Mouse (Mus musculus) retina, embryonic 14.5 days (tissue): ENCODE measurements around the gene Ccdc183.

Source experiments
- DNase-seq: peaks from one replicate; pipeline ENCODE4 v3.0.0-alpha.2; 2015; ENCODE audit warnings: low spot score

Gene Ccdc183

DNA sequence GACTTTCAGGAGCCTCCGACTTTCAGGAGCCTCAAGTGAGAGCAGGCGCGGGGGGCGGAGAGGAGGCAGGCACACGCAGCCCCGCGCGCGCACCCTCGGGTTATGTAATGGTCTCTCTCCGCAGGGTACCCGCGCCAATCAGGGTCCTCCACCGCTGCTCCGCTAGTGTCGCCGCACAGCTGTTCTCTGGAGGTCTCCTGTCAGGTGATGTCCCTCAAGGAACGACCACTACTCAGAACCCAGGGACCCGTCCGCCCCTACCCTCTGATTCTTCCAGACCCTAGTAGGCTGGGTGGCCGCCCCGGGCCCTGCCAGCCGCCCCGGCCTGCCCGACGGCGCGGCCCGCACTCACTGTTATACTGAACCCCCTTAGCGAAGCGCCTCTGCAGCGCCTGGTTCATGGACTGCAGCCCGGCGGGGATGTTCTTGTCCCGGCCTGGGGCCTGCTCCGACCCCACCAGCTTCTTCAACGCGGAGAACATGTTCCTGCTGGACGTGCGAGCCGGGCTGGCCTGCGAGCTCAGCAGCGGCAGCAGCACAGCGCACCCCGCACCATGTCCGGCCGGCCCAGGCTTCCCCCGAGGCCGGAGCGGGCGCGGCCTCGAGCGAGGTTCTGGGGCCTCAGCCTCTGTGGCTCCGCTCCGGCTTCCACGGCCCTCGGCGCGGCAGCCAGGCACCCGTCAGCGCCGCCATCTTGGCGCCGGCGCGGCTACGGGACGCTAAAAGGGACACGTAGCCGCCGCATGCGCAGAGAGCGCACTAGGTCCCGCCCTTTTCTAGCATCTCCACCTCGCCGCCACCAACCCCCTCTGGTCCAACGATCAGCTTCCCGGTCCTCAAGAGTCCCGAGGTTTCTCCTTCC lies 9.5 kb downstream of the Ccdc183 start, which contains the start of gene Rabl6:
Gene Rabl6 (minus strand): TSS at position 761 of the 862 bp plus-strand sequence.
- DNase-seq, result peak; percentile 94

DNA sequence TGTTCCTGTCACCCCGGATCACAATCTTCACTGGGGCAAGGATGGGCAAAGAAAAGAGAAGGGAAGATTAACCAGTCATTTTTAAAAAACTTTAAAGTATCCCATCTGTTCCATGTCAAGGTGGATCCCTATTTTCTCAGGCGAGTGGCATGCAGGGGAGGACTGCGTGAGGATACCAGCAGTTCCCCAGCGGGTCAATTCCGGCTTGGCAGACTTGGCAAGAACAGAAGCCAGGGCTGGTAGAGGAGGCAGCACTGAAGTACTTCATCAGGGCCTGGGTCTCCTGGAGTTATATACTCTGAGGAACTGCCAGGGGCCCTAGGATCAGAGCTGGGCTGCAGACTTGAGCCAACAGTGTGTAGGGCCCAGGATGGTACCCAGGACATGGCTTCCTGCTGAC lies 15.0 kb downstream of the Ccdc183 start:
- DNase-seq, result no peak

DNA sequence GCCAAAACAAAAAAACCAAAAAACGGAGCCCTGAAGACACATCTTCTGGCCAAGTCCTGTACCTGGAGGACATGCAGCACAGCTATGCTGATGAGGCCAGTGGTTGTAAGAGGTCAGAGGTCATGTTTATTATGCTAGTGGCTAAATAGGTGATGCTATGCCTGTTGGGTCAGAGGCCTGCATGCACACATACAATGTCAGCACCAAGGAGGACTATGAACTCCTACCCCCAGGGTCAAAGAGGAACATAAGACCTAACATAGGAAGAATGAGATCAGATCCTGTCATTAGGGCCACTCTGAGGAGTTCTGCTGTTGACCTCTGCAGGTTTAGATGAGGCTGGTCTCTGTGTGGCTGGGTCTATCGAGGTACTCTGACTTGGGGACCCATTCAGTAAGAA lies 17.4 kb downstream of the Ccdc183 start:
- DNase-seq, result no peak

GRCm38 (mm10) chr2:25598749-25599148 lies 18.7 kb downstream of the Ccdc183 start:
- DNase-seq, result no peak

- DNase-seq, result no peak
These were observed 20.5 kb downstream of the Ccdc183 start for GRCm38 (mm10) chr2:25596765-25597510.

DNA sequence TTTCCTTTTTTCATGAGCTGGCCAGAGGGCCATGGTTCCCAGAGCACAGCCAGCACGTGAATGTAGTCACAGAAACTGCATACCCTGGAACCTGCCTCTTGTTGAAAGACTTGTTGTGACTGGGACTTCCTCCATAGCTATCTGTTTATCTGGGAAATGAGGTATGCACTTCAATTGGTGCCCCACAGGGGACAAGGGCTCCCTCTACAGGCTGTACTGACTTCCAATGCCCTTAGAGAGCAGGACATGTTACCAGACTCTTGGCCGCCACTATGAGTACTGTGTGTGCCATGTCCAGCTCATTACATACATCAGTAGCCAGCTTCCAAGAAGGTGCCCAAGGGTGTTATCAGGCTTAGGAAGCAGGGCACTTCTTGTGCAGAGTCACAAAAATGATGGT lies 25.6 kb downstream of the Ccdc183 start:
- peak; percentile 31 for DNase-seq

DNA sequence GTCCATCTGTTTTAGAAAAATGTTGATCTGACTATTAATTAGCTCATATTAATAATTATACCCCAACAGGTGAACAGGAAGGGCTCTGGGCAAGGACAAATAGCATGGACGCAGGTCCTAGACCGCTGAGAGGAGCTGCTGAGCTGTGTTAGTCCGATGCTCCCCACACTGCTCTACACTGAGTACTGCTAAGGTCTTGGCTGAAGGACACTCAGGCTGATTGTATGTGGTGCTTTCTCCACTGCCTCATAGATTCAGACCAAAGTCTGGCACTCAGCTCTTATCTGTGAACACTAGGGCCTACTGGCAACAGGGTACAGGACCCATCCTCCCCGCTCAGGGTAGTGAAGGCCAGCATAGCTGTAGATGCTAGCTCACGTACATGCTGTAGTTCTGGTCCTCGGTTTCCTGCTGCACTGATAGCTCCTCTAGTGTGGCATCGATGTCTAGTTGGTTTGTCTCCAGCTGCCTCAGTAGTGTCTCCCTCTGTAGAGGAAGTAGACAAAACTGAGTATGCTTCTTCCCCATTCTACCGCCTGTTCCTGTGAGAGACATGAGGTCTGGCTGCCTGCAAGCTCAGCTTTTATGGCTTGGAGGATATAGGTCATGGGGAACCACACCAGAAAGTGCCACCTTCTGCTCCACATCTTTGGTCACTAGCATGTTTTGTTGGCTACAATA lies 29.1 kb downstream of the Ccdc183 start:
- no peak for DNase-seq

DNA sequence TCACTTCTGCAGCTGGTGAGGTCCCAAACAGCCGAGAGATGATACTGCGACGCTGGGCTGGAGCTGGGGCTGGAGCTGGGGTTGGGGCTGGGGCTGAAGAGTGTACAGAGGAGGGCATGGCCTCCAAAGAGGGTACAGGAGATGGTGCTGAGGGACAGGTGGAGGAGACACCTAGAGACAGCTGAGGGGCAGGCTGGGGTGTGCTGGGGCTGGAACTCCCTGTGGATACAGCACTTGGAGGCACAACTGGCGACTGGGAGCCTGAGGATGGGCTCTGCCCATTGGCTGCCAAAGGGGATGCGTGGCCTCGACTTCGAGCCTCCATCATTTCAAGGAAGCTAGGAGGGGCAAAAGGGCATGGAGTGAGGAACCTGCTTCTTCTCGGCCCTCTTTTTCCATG lies 30.2 kb downstream of the Ccdc183 start:
- no peak for DNase-seq

DNA sequence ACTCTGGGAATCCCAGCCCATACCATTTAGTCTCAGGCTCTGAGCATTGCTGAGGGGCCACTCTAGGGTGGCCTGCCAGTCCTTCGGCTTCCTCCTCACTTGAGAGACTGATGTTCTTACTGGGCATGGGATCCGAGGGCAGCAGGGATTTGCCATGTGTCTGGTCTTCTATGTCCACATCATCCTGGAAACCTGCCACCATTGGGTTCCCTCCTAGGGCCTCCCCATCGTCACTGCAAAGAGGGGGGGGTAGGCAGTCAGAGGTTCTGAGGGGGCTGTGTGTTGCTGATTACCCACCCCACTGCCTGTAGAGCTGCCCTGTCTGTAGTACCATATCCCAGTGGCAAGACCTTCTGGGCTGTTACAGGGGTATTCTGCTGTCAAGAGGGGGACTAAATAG lies 31.9 kb downstream of the Ccdc183 start:
- DNase-seq, result no peak

- no peak for DNase-seq
These were observed 32.6 kb downstream of the Ccdc183 start for GRCm38 (mm10) chr2:25584856-25585255.

GRCm38 (mm10) chr2:25584152-25584551 lies 33.3 kb downstream of the Ccdc183 start:
- DNase-seq, result no peak

- DNase-seq, result no peak
These were observed 33.9 kb downstream of the Ccdc183 start for GRCm38 (mm10) chr2:25583571-25583970.

DNA sequence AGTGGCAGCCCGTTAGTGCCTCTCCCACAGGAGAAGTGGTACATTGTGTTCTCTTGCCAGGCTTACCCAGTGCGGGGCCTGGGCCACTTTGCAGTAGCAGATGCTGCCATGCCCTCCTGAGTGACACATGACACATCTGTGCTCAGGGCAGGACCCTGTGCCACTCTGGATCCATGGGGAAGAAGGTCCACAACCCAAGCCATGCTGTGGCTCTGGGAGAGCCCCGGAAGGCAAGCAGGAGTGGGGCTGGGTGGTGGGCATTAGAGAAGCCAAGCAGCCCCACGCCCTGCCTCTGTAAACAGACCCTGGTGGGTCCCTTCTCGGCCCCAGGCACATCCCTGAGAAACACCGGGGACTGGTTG lies 34.4 kb downstream of the Ccdc183 start:
- no peak for DNase-seq

DNA sequence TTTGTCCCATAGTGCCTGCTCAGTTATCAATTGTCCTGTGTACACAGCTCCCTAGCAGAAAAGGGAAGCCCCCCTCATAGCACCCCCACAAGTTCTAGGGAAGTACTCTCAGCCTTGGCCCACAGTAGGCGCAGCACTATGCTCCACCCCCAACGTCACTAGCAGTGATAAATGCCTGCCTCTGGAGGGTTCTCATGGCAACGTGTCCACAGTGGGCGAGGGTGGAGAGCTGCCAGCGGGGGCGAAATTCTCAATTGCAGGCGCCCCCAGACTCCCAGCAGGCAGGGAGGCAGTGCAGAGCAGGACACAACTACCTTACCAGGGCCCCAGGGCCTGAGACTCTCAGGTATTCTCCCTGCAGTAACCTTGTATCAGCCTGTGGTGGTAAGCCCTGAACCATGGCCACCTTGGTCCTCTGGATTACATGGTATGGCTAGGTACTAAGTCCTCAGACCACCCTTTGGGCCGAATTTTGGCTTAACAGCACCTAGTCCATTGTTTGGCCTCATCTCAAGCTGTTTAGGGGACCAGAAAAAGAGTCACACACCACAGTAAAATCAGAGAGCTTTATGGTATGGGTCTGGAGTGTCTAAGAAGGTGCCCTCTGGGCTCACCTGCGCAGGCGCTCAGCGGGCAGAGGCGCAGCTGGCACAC lies 34.9 kb downstream of the Ccdc183 start:
- DNase-seq, result peak; percentile 9

DNA sequence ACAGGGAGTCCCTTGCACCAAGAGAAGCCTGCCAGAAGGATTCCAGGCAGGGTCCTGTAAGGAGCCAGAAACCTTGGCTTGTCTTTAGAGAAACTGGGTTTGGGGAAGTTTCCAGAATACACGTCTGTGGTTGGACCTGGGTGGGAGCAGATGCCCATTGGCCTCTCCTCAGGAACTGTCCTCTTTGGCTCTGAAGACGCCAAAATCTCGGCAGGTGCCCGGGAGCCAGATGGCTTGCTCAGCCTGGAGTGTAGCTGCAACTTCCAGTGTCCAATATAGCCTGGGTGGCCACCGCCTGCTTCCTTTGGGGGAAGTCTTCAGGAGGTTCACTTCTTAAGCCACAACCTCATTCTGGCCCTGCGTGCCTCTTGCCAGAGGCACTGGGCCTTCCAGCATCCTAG lies 35.6 kb downstream of the Ccdc183 start:
- no peak for DNase-seq

- DNase-seq, result peak; percentile 91
These were observed 36.1 kb downstream of the Ccdc183 start, which contains the start of gene Ajm1 for GRCm38 (mm10) chr2:25581294-25581864. Gene Ajm1 (minus strand): TSS chr2:25581757.

GRCm38 (mm10) chr2:25580621-25581101 lies 36.8 kb downstream of the Ccdc183 start:
- DNase-seq, result no peak

DNA sequence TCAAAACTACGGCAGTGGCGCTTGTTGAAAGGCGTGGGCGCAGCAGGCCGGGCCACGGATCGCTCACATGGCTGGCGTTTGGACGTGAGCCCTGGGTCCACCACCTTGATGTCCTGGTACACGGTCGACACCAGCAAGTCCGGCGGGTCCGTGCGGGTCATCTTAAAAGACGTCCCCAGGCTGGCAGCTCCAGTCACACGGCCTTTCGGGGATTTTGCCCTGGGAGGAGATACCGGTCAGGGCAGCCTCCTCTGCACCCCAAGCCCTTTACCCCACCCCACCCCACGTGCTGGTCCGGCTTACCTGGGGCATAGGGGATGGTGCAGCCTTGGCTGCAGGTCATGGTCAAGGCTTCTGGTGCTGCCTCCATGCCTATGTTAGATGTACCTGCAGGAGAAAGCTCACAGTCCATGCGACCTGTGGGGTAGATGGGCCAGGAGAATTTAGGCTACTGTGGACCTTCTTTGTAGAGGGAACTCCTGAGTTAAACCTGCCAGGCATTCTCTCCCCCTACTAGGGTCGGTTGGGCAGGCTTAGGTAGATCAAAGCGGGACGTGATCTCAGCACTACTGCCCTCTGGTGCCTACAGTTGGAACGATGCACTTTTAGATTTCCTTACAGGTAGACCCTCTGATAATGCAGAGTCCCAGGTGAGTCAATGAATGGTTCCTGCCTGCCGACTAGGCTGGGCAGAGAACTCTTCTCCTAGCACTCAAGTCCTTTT lies 37.6 kb downstream of the Ccdc183 start:
- peak; percentile 70 for DNase-seq

DNA sequence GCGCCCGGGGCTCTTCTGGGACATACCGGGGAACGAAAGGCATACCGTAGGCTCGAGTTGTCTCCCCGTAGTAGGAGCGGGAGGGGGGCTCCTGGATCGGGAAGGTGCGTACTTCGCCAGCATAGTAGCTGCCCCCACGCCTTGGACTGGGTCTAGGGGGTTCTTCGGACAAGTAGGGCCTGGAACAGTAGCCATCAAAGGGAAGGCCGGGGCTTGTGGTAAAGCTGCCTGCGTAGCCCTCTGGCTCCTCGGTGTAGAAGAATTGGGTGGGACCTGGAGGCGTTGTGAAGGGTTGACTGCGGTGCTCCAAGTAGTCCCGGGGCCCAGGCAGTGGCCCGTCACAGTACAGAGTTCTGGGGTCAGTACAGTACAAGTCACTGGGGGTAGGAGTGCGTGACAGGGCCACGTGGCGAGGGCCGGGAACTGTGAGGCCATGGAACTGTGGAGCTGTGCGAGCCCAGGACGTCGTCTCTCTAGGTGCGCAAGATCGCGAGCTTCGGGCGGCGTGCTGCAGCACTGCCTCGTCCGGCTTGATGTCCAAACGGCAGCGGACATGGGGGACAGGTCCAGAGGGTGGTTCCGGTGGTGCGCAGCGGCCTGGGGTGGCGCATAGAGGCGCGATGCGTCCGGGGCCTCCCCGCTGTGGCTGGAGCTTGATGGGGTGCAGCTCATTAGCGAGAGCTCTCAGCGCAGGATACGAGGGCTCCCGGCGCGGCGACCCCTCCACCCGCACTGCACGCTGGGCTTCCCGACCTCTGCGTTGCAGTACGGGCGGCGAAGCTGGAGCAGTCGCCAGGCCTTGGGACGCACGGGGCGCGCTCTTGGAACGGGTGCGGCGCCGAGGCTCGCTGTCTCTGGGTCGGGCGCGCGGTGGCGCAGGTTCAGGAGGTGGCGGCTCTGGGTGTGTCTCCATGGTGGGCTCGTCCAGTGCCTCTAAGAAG lies 38.4 kb downstream of the Ccdc183 start:
- DNase-seq, result no peak
